Mouse (Mus musculus) embryonic facial prominence, embryonic 13.5 days (tissue): ENCODE results near the gene Cyfip2. TPM values are rescaled to one million over a fixed set of nuclear protein-coding genes. Genes with fewer than 3 reads are reported as not detected.

Source experiments
- ATAC-seq: fragments of 200-750 bp; cut with Nextera tagmentation; 2 replicates; pipeline ENCODE4 v1.8.0; 2017; ENCODE audit warnings: low read depth; ENCODE audit not compliant: insufficient number of reproducible peaks, insufficient read depth, low FRiP score, low TSS enrichment
- H3K27ac ChIP-seq: fragments of 300-500 bp; sonication (generic); 2 replicates; pipeline ENCODE4 v1.5.1; 2015; ENCODE audit warnings: moderate library complexity, mild to moderate bottlenecking, inconsistent platforms
- H3K27me3 ChIP-seq: fragments of 300-500 bp; sonication (generic); 2 replicates; pipeline ENCODE4 v1.6.1; 2015; ENCODE audit warnings: mild to moderate bottlenecking, inconsistent platforms
- H3K36me3 ChIP-seq: fragments of 300-500 bp; sonication (generic); 2 replicates; pipeline ENCODE4 v1.6.1; 2015; ENCODE audit warnings: mild to moderate bottlenecking, inconsistent platforms
- H3K4me1 ChIP-seq: fragments of 300-500 bp; sonication (generic); 2 replicates; pipeline ENCODE4 v1.6.1; 2015; ENCODE audit warnings: inconsistent platforms
- H3K4me2 ChIP-seq: fragments of 300-500 bp; sonication (generic); 2 replicates; pipeline ENCODE4 v1.6.1; 2015; ENCODE audit warnings: moderate library complexity, mild to moderate bottlenecking, inconsistent platforms
- H3K4me3 ChIP-seq: fragments of 300-500 bp; sonication (generic); 2 replicates; pipeline ENCODE4 v1.5.1; 2015; ENCODE audit warnings: mild to moderate bottlenecking, inconsistent platforms
- H3K9ac ChIP-seq: fragments of 300-500 bp; sonication (generic); 2 replicates; pipeline ENCODE4 v1.6.1; 2015; ENCODE audit warnings: mild to moderate bottlenecking, inconsistent platforms
- H3K9me3 ChIP-seq: fragments of 300-500 bp; sonication (generic); 2 replicates; pipeline ENCODE4 v1.6.1; 2016; ENCODE audit warnings: inconsistent platforms
- WGBS: fragments of 180-500 bp; shearing (Covaris S2); methylation state at CpG from one replicate; pipeline ENCODE4 v1.1.7; 2015; ENCODE audit warnings: mixed read lengths; 5-methylcytosine and 5-hydroxymethylcytosine counted together
- polyA plus RNA-seq: library from polyadenylated mRNA; unstranded; fragments of >200 nt; fragmentation: Nextera tagmentation; extraction: Ambion mirVana; gene quantifications from 2 replicates; pipeline ENCODE4 v1.2.1, GENCODE M21; 2015

Gene Cyfip2
- polyA plus RNA-seq, 1 experiment from 2014 or later = 8.9 TPM

DNA sequence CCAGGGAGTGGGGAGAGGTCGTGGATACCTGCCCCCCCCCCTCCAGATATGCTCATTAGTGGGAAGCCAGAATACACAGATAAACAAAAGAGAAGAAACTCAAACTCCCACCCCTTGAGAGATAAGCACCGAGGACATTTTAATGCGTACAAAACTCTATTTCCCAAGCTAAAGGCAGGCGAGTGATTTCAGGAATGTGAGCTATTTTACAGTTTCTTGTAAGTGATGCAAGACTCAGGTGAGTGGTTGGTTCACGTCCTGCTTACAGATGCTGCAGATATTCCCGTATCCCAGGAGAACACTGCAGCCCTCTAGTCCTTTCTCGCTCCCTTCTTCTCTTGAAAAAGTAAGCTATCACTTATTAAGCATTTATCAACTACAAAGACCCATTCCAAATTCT is 66.3 kb downstream of the Cyfip2 start:
- no peak for ATAC-seq
- Histone ChIP-seq H3K27ac (no peak overlapping the region), H3K9me3 (no peaks in the 10 kb centered on the region), H3K27me3 (no peaks in the 10 kb centered on the region), H3K4me3 (no peak overlapping the region), H3K9ac (no peak overlapping the region), H3K4me1 (no peaks in the 10 kb centered on the region), H3K36me3 (0 out of 2 replicates have a peak, but pooled peaks cover 3% of the 10 kb centered on the region), H3K4me2 (no peak overlapping the region)
- WGBS = 69% methylated on average over 7 of the region's 7 CpGs

GRCm38 (mm10) chr11:46245926-46246325 is 66.7 kb downstream of the Cyfip2 start:
- no peak for ATAC-seq
- WGBS = 71% methylated on average over 8 of the region's 8 CpGs
- H3K9me3 ChIP-seq = no peaks in the 10 kb centered on the region

DNA sequence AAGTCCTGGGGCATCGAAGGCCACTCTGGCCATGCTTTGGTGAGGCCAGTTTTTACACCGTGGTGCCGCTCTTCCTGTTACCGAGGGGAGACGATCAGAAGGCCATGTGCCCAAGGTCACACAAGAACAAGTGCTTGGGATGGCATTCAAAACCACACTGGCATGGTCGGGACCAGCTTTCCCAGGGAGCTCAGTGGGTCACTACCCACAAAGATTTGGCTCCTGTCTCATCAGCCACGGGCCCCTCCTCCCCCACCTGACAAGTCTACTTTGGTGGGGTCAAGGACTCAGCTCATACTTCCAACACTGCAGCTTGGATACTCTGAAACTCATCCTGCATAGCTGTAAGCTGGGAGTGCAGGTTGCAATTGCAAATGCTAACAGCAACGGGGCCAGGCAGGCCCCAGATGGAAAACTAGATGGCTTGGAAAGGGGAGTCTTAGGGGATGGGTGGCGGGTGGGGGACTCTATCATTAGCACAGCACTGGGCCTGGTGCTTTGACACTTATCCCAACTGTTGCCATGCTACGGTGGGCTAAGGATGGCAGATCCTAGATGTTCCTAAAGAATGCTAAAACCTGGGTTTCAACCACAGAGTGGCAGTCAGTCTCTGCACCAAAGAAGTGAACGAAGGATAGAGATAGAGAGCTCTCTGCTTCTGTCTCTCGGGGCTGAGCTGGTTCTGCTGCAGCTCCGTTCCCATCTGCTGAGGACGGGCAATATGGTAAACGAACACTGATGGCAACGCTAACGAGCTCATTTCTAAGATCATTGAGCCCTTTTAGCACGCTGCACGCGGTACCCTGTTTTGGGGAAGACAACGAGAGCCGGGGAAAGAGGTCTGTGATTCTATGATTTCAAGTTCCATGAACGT is 67.7 kb downstream of the Cyfip2 start:
- Histone ChIP-seq H3K4me2 (no peak overlapping the region), H3K4me3 (no peak overlapping the region), H3K4me1 (no peaks in the 10 kb centered on the region), H3K9me3 (no peaks in the 10 kb centered on the region), H3K27ac (no peak overlapping the region), H3K27me3 (no peaks in the 10 kb centered on the region), H3K9ac (no peak overlapping the region), H3K36me3 (0 out of 2 replicates have a peak, but pooled peaks cover 8% of the 10 kb centered on the region)
- no peak for ATAC-seq
- 85% methylated on average over 23 of the region's 23 CpGs for WGBS

More at GRCm38 (mm10) chr11:46245926-46246325, 66.7 kb downstream of the Cyfip2 start:
- no peaks in the 10 kb centered on the region for H3K4me1 ChIP-seq
- H3K4me2 ChIP-seq = no peak overlapping the region
- no peaks in the 10 kb centered on the region for H3K27me3 ChIP-seq
- H3K9ac ChIP-seq = no peak overlapping the region
- H3K36me3 ChIP-seq = 0 out of 2 replicates have a peak, but pooled peaks cover 4% of the 10 kb centered on the region
- no peak overlapping the region for H3K27ac ChIP-seq
- no peak overlapping the region for H3K4me3 ChIP-seq

GRCm38 (mm10) chr11:46241985-46242384 is 70.7 kb downstream of the Cyfip2 start:
- 92% methylated on average over 8 of the region's 8 CpGs for WGBS
- no peak overlapping the region for H3K9ac ChIP-seq

DNA sequence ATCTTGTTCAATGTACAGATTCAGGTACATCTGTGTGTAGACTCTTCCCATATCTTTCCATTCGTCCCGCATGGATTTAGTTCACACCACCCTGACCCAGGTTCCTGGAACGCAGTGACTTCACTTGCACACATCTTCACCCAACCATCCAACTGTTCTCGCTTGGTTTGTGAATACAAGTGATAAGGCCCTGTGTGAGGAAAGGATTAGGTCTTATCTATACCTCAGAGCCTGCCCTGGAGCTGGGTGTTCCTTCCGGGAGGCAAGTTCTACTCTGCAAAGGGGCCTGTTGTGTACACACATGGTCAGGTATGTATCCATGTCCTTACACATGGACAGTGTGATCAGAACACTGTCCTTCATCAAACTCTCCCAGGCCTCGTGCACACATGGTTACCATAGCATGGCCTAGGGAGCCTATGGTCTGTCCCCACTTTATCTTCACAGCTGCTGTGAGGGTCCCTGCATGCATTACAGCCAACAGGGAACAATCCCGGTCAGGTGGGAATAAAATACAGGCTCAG is 71.4 kb downstream of the Cyfip2 start:
- Histone ChIP-seq H3K9me3 (no peaks in the 10 kb centered on the region), H3K36me3 (0 out of 2 replicates have a peak, but pooled peaks cover 8% of the 10 kb centered on the region), H3K4me2 (no peak overlapping the region), H3K4me1 (no peaks in the 10 kb centered on the region), H3K27ac (no peak overlapping the region), H3K27me3 (no peaks in the 10 kb centered on the region), H3K4me3 (no peak overlapping the region), H3K9ac (no peak overlapping the region)
- WGBS = 93% methylated on average over 7 of the region's 7 CpGs
- no peak for ATAC-seq

More at GRCm38 (mm10) chr11:46241985-46242384, 70.7 kb downstream of the Cyfip2 start:
- no peak overlapping the region for H3K4me2 ChIP-seq
- ATAC-seq = no peak
- H3K4me3 ChIP-seq = no peak overlapping the region
- H3K27me3 ChIP-seq = no peaks in the 10 kb centered on the region
- no peaks in the 10 kb centered on the region for H3K4me1 ChIP-seq
- H3K36me3 ChIP-seq = 0 out of 2 replicates have a peak, but pooled peaks cover 8% of the 10 kb centered on the region
- no peak overlapping the region for H3K27ac ChIP-seq
- no peaks in the 10 kb centered on the region for H3K9me3 ChIP-seq

GRCm38 (mm10) chr11:46236976-46237375 is 75.7 kb downstream of the Cyfip2 start:
- WGBS = 33% methylated on average over 4 of the region's 4 CpGs
- Histone ChIP-seq H3K4me1 (no peaks in the 10 kb centered on the region), H3K9me3 (no peaks in the 10 kb centered on the region), H3K9ac (no peak overlapping the region), H3K27me3 (no peaks in the 10 kb centered on the region), H3K27ac (no peak overlapping the region), H3K36me3 (0 out of 2 replicates have a peak, but pooled peaks cover 5% of the 10 kb centered on the region), H3K4me2 (no peak overlapping the region), H3K4me3 (no peak overlapping the region)
- no peak for ATAC-seq

DNA sequence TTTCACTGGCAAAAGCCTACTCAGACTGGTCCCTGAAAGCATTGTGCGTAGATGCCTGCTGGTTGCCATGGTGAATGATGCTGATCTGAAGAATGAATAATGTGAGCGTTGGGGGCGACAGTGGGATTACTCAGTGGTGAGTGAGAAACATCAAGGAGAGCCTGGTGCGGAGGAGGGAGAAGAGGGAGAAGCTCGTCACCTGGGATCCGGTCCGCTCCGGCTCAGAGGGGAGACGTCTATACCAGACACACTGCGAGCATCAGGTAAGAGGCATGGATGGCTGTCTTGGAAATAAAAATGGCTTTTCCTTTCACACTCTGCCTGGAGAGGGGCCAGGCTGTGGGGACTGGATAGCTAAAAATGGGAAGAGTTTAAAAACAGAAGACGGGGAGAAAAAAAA is 77.3 kb downstream of the Cyfip2 start, which contains the start of gene Fndc9:
Gene Fndc9, plus strand, starts transcription at position 198 of the 400 bp plus-strand sequence.
- ATAC-seq = no peak
- 78% methylated on average over 11 of the region's 11 CpGs for WGBS
- Histone ChIP-seq H3K4me3 (no peak within 1 kb of the TSS), H3K36me3 (no peaks in the 10 kb centered on the region; the same call in 1 of the 2 replicates), H3K4me2 (no peak within 1 kb of the TSS), H3K9ac (no peak within 1 kb of the TSS), H3K4me1 (no peaks in the 10 kb centered on the region), H3K27ac (no peak within 1 kb of the TSS), H3K9me3 (no peaks in the 10 kb centered on the region), H3K27me3 (no peaks in the 10 kb centered on the region)

DNA sequence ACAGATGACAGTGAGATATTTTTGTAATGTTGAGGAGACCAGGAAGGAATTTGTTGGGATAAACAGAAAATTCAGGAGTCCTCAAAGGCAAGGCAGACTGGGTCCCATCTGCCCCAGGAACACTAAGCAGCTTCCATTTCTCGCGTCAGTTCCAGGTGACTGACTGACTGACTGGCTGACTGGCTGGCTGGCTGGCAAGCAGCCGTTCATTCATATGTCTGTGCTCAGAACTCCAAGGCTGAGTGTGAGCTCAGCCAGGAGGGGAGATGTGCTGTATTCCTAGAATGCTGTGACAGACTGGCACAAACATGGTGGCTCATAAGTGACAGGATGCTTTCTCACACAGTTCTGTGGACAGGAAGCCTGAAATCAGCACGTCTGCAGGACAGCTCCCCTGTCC is 78.7 kb downstream of the Cyfip2 start:
- no peak overlapping the region for H3K9ac ChIP-seq
- no peaks in the 10 kb centered on the region; the same call in 1 of the 2 replicates for H3K36me3 ChIP-seq
- no peak overlapping the region for H3K4me2 ChIP-seq
- ATAC-seq = no peak
- H3K4me3 ChIP-seq = no peak overlapping the region
- no peaks in the 10 kb centered on the region for H3K27me3 ChIP-seq
- no peaks in the 10 kb centered on the region for H3K4me1 ChIP-seq
- no peaks in the 10 kb centered on the region for H3K9me3 ChIP-seq
- no peak overlapping the region for H3K27ac ChIP-seq
- 78% methylated on average over 4 of the region's 4 CpGs for WGBS

DNA sequence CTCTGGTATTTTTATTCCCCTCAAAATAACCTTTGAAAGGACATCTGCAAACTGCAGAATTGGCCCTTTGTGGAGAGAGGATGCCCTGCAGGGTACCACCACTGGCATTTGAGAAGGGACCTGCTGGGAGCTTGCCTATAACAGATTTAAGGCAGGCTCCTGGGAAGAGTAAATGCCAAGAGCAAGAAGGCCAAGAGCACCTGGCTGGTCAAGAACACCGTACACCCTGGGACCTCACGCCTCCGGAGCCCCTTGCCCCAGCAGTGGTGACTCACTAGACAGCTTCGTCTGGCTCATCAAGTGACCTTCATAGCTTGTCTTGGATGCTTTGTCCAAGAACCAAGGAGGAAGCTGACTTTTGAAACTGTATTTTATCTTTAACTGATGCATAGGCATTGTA is 79.9 kb downstream of the Cyfip2 start:
- Histone ChIP-seq H3K4me3 (no peak overlapping the region), H3K4me1 (no peaks in the 10 kb centered on the region), H3K27ac (no peak overlapping the region), H3K9me3 (no peaks in the 10 kb centered on the region), H3K4me2 (no peak overlapping the region), H3K9ac (no peak overlapping the region), H3K36me3 (no peaks in the 10 kb centered on the region; the same call in 1 of the 2 replicates), H3K27me3 (no peaks in the 10 kb centered on the region)
- no peak for ATAC-seq
- 95% methylated on average over 4 of the region's 4 CpGs for WGBS

DNA sequence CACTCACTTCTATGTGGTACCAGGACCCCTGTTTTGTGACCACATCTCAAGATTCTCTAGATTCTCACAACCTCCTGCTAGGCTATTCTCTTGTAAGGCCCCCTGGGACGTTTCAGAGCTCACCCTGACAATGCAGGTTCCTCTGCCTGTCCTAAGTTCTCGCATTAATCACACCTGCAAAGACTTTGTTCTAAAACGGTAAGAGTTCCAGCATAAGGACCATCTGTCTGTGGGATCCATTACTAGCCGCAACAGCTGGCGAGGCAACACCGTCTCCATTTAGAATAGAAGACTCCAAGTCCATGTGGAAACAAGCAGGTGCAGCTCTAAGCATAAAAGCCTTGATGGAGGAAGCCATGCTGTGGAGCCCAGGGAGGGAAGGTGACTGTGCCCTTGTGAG is 82.5 kb downstream of the Cyfip2 start:
- H3K27ac ChIP-seq = no peak overlapping the region
- H3K27me3 ChIP-seq = no peaks in the 10 kb centered on the region
- ATAC-seq = no peak
- no peaks in the 10 kb centered on the region for H3K9me3 ChIP-seq
- H3K9ac ChIP-seq = no peak overlapping the region
- H3K36me3 ChIP-seq = no peaks in the 10 kb centered on the region; the same call in 1 of the 2 replicates
- H3K4me1 ChIP-seq = peaks cover 7% of the 10 kb centered on the region
- no peak overlapping the region for H3K4me3 ChIP-seq
- H3K4me2 ChIP-seq = no peak overlapping the region
- WGBS = 70% methylated on average over 6 of the region's 6 CpGs

DNA sequence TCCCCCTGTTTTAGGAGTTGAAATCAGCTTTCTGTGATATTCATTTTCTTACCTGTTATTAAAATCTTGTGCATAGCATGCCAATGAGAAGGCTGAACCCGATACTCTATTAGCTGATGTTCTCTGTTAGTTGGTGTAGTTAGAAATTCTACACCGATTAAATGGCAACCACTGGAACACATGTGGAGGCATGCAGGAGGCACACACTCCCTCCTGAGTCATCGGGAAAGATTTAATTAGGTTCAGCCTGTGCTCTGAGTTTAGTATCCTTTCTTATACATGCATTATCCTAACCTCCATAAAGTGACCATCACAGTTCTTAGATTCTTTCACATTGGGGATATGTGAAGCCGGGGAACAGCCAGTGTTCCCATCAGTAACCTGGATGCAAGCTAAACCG is 87.3 kb downstream of the Cyfip2 start:
- Histone ChIP-seq H3K4me2 (no peak overlapping the region), H3K9ac (no peak overlapping the region), H3K4me1 (peaks cover 11% of the 10 kb centered on the region), H3K36me3 (no peaks in the 10 kb centered on the region), H3K27me3 (no peaks in the 10 kb centered on the region), H3K9me3 (no peaks in the 10 kb centered on the region), H3K27ac (no peak overlapping the region), H3K4me3 (no peak overlapping the region)
- ATAC-seq = no peak
- 45% methylated on average over 5 of the region's 5 CpGs for WGBS

GRCm38 (mm10) chr11:46223575-46223974 is 89.1 kb downstream of the Cyfip2 start:
- Histone ChIP-seq H3K36me3 (no peaks in the 10 kb centered on the region), H3K9ac (no peak overlapping the region), H3K27me3 (no peaks in the 10 kb centered on the region), H3K4me3 (no peak overlapping the region), H3K4me1 (peaks cover 11% of the 10 kb centered on the region), H3K4me2 (no peak overlapping the region), H3K9me3 (no peaks in the 10 kb centered on the region), H3K27ac (no peak overlapping the region)
- 83% methylated on average over 2 of the region's 2 CpGs for WGBS
- no peak for ATAC-seq
